Mouse (Mus musculus): ENCODE data around the gene Tbc1d16.
A peak's percentile ranks its signal among the peaks of the same experiment; 100 is the strongest.
"Not testable (repeated sequence)": the region's sequence is repeated elsewhere in the genome, so short reads cannot be mapped to it uniquely, and the experiment has no call there.

The Tbc1d16 gene

GRCm38 (mm10) chr11:119228091-119228781 is at the start of gene Tbc1d16, which contains the start of gene Ccdc40:
Tbc1d16 (minus strand) TSS chr11:119228499.
Ccdc40 (plus strand) TSS chr11:119228572.
- peak; percentile 26 to 41 for DNase-seq (ENCODE audit: low spot score in 2 of 2)

DNA sequence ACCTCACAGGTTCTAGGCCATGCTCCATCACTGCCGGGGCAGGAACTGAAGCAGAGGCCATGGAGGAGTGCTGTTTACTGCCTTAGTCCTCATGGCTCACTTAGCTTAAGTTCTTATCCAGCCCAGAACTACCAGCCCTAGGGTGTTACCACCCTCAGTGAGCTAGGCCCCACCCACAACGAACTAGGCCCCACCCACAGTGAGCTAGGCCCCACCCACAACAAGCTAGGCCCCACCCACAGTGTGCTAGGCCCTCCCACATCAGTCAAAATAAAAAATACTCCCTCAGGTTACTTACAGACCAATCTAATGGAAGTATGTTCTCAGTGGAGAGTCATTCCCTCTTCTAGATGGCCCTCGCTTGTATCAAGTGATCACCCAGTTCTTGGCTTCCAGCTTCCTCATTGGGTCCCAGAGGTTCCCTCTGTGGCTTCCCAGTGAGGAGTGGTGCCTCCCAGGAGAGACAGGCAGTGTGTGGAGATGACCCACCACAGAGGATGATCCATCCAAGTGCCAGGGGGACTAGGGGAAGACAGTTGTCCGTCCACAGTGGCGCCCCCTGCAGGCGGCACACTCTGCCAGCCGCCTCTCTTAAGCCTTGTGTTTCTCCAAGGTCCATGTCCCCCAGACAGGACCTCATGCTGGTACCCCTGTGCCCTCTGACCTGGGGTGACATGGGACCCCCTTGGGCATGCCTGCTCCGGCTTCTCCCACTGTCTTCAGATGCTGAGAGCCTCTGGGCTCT is 45.1 kb upstream of the Tbc1d16 start:
- peak in 1 of 2 experiments; percentile 24 for DNase-seq (ENCODE audit: low spot score in 2 of 2)

- not testable (repeated sequence) for DNase-seq (ENCODE audit: low spot score in 2 of 2)
These were observed 44.2 kb upstream of the Tbc1d16 start for GRCm38 (mm10) chr11:119272492-119272891.

DNA sequence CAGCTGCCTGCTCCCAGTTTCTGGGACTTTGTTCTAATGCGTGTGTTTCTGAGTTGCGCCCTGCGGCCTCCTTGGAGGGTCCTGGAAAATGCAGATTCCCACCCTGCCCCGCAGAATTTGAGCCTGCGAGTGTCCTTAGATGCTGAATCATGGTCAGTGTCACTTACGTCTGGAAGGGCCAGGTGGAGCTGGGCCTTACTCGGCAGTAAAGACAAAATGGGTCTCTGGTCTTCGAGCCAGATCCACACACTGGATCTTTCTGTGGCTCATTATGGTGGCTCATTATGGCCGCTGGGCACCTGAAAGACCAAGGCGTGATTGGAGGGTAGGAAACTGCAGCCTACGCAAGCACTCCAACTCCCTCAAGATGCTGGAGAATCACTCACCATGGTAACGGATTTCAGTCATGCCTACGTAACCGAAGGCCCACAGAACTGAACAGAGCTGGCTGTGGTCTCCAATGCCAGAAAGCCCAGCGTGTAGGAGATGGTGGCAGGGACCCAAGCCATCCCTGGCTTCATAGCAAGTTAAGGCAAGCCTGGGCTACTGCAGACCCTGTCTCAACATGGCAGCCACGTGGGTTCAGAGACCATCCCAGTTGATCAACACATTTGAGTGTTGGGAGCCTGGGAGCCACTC is 40.4 kb upstream of the Tbc1d16 start:
- DNase-seq (ENCODE audit: low spot score in 2 of 2), result no peak

GRCm38 (mm10) chr11:119267768-119268556 is 39.7 kb upstream of the Tbc1d16 start, which contains the start of gene Gaa:
Gaa (plus strand) TSS chr11:119267887.
- peak; percentile 94 to 96 for DNase-seq (ENCODE audit: low spot score in 2 of 2)

GRCm38 (mm10) chr11:119267241-119267674 is 39.0 kb upstream of the Tbc1d16 start:
- DNase-seq (ENCODE audit: low spot score in 2 of 2), result no peak

DNA sequence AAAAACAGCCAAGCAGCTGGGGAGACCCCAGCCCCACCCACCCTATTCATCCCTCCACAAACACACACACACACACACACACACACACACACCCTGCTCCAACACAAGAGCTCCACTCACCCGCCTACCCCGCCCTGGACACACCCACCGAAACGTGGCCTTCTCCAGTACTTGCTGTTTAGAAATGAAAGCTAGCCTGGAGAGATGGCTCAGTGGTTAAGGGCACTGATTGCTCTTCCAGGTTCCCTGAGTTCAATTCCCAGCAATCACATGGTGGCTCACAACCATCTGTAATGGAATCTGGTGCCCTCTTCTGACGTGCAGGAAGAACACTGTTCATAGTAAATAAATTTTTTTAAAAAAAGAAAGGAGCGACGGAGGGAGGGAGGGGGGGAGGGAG is 37.5 kb upstream of the Tbc1d16 start:
- no peak for DNase-seq (ENCODE audit: low spot score in 2 of 2)

DNA sequence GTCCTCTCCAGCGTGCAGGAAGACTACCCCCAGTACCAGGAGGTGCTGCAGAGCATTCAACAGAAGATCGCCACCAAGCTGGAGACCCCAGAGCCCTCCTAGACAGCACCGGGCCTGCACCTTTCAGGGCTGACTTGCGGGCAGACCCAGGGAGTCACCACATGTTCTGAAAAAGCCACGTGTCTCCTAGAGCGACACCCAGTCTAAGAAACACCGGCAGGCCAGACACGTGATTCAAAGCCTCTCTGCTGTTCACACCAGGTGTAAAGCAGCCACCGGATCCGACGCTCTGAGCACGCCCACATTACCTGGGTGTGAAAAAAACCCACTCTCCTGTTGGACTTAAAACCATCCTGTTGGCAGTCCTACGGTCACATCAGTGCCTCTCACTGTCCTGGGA is 36.1 kb upstream of the Tbc1d16 start:
- DNase-seq (ENCODE audit: low spot score in 2 of 2), result no peak

GRCm38 (mm10) chr11:119259977-119260376 is 31.7 kb upstream of the Tbc1d16 start:
- DNase-seq (ENCODE audit: low spot score in 2 of 2), result no peak

GRCm38 (mm10) chr11:119258572-119259322 is 30.4 kb upstream of the Tbc1d16 start:
- peak; percentile 62 to 63 for DNase-seq (ENCODE audit: low spot score in 2 of 2)

GRCm38 (mm10) chr11:119258216-119258571 is 29.9 kb upstream of the Tbc1d16 start:
- DNase-seq (ENCODE audit: low spot score in 2 of 2), result no peak

GRCm38 (mm10) chr11:119256557-119256956 is 28.3 kb upstream of the Tbc1d16 start:
- DNase-seq (ENCODE audit: low spot score in 2 of 2), result not testable (repeated sequence)

DNA sequence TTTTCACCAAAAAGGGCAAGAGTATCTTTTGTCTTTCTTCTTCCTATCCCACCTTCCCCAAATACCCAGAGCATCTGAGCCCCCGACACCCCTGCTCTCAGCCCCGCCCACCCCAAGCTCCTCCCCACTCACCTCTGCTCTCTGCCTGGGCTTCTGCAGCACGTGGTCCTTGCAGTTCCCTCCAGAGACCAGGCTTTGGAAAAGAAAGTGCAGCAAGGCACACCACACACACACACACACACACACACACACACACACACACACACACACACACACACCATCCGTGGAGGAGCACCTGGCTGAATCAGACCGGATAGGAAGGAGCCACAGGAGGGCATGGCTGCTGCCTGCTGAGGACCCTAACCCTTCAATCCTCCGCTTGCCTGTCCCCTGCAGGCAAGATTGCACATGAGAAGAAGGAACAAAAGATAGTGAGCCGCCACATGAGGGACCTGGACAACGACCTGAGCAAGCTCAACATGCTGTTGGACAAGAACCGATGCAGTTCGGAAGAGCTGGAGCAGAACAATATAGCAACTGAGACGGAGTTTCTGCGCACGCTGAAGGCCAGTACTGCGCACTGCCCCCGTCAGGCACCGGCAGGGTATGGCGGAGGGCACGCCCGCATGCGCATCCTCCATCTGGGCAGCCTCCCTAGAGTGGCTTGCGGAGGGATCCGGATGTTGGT is 24.7 kb upstream of the Tbc1d16 start:
- DNase-seq (ENCODE audit: low spot score in 2 of 2), result peak; percentile 35 to 47

DNA sequence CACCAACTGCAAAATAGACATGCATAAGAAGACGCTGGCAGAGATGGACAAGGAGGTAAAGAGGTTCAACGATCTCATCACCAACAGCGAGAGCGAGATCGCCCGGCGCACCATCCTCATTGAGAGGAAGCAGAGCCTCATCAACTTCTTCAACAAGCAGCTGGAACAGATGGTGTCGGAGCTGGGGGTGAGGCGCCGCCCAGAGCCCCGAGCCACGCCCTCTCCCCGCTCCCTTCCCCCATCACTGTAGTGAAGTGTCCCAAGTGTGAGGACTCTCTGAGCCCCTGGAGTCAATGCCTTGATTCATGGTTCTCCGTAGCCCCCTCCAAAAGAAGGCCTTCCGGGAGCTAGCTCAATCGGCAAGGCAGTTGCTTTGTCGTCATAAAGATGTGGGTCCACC is 22.7 kb upstream of the Tbc1d16 start:
- no peak for DNase-seq (ENCODE audit: low spot score in 2 of 2)

DNA sequence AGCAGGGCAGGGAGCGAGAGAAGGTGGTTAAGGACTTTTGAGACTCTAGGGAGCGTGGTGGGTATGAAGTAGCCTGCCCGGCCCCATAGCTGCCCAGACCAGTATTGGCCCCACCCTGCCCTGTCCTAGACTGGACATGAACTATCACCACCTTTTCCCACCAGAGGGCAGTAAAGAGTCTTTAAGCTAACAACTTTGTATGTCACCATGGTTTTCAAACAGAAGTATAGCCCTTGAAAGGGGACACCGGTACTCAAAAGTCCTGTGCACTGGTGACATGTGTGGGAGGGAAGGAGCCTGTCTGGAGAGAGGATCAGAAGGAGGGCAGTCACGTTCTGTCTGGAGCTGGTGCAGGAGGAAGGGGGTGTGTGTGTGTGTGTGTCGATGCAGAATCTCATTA is 20.7 kb upstream of the Tbc1d16 start:
- DNase-seq (ENCODE audit: low spot score in 2 of 2), result peak; percentile 57 to 68

DNA sequence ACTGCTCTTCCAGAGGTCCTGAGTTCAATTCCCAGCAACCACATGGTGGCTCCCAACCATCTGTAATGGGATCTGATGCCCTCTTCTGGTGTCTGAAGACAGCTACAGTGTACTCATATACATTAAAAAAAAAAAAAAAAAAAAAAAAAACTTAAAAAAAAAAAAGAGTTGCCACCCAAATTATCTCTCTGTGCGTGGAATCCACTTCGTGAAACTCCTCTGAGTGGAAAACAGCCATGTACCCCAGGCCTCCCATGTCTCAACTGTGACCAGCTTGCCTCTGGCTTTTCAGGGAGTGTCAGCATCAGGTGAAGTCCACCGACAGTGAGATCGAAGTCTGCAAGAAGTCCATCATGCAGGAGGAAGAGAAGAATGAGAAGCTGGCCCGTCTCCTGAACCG is 17.2 kb upstream of the Tbc1d16 start:
- DNase-seq (ENCODE audit: low spot score in 2 of 2), result not testable (repeated sequence)

GRCm38 (mm10) chr11:119239480-119239879 is 11.2 kb upstream of the Tbc1d16 start:
- no peak for DNase-seq (ENCODE audit: low spot score in 2 of 2)

DNA sequence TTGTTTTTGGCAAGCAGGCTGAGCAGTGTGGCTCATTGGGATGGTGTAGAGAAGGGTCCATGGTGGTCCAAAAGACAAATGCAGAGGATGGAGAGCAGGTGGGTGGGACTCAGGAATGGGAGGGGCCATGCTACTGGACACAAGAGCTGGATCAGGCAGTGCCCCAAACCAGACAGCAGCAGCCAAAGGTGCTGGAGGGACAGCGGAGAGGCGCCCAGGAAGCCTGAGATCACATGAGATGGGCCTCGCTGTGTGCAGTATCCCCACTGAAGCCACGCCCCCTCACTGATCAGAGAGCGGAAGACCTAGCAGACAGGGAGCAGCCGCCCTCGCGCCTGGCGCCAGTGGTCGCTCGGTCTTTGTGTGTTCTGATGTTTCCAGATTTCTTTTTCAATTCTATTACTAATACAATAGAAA is 10.0 kb upstream of the Tbc1d16 start:
- DNase-seq (ENCODE audit: low spot score in 2 of 2), result peak; percentile 71 to 73

GRCm38 (mm10) chr11:119237568-119238304 is 9.4 kb upstream of the Tbc1d16 start:
- DNase-seq (ENCODE audit: low spot score in 2 of 2), result peak; percentile 43 to 47

DNA sequence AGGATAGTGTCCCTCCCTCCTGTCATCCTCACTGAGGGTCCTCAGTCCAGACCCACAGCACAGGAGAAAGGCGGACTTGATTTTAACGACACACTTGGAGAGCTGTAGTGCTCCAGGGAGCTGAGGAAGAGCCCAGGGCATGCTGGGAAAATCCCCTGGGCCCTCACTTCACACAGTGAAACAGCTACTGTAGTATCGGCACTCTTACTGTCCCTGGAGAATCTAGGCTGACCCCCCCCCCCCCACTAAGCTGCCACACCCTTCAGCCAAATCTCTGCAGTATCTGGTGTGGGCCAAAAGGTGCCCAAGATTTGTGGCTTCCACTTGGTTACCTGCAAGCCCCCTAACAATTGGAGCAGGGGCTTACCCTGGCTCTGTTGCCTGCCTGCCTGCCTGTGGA is 8.7 kb upstream of the Tbc1d16 start:
- DNase-seq (ENCODE audit: low spot score in 2 of 2), result no peak
